Mouse (Mus musculus) lung, adult 18-20 months (tissue): ENCODE measurements around the gene Cfap43.

Experiments used
- DNase-seq, 2 experiments: peaks; one replicate each; pipeline ENCODE4 v3.0.0; 2022; ENCODE audit warnings: mixed read lengths in 2 of 2

Gene Cfap43

GRCm38 (mm10) chr19:47780972-47781371, 138.1 kb downstream of the Cfap43 start:
- no peak for DNase-seq

GRCm38 (mm10) chr19:47780145-47780544, 138.9 kb downstream of the Cfap43 start:
- DNase-seq, result no peak

GRCm38 (mm10) chr19:47777847-47778246, 141.2 kb downstream of the Cfap43 start:
- DNase-seq, result no peak

GRCm38 (mm10) chr19:47755625-47756024, 163.5 kb downstream of the Cfap43 start:
- DNase-seq, result peak; percentile 70 to 77

GRCm38 (mm10) chr19:47754931-47755330, 164.2 kb downstream of the Cfap43 start:
- no peak for DNase-seq

GRCm38 (mm10) chr19:47753921-47754320, 165.2 kb downstream of the Cfap43 start:
- DNase-seq, result peak in 1 of 2 experiments; percentile 12

GRCm38 (mm10) chr19:47752456-47752855, 166.6 kb downstream of the Cfap43 start:
- no peak for DNase-seq

GRCm38 (mm10) chr19:47750391-47750790, 168.7 kb downstream of the Cfap43 start:
- no peak for DNase-seq

- no peak for DNase-seq
Measured at GRCm38 (mm10) chr19:47748950-47749349, 170.1 kb downstream of the Cfap43 start.

GRCm38 (mm10) chr19:47747072-47747471, 172.0 kb downstream of the Cfap43 start:
- DNase-seq, result no peak

- peak; percentile 48 to 62 for DNase-seq
Measured at GRCm38 (mm10) chr19:47731931-47732330, 187.2 kb downstream of the Cfap43 start.

GRCm38 (mm10) chr19:47731071-47731881, 187.8 kb downstream of the Cfap43 start, which contains the start of gene Sfr1:
Gene Sfr1, plus strand, starts transcription at chr19:47731682.
- peak; percentile 99 for DNase-seq

GRCm38 (mm10) chr19:47730691-47731070, 188.4 kb downstream of the Cfap43 start:
- DNase-seq, result peak; percentile 76 to 80

GRCm38 (mm10) chr19:47725643-47726140, 193.4 kb downstream of the Cfap43 start:
- DNase-seq, result no peak

- no peak for DNase-seq
Measured at GRCm38 (mm10) chr19:47724903-47725302, 194.2 kb downstream of the Cfap43 start.

- DNase-seq, result no peak
Measured at GRCm38 (mm10) chr19:47722471-47722870, 196.6 kb downstream of the Cfap43 start.

- DNase-seq, result no peak
Measured at GRCm38 (mm10) chr19:47719147-47719546, 199.9 kb downstream of the Cfap43 start.

- no peak for DNase-seq
Measured at GRCm38 (mm10) chr19:47716144-47716543, 202.9 kb downstream of the Cfap43 start.

- no peak for DNase-seq
Measured at GRCm38 (mm10) chr19:47713457-47713856, 205.6 kb downstream of the Cfap43 start.

GRCm38 (mm10) chr19:47710376-47710775, 208.7 kb downstream of the Cfap43 start:
- no peak for DNase-seq

- DNase-seq, result no peak
Measured at GRCm38 (mm10) chr19:47705772-47706309, 213.2 kb downstream of the Cfap43 start.

GRCm38 (mm10) chr19:47705080-47705771, 213.9 kb downstream of the Cfap43 start:
- DNase-seq, result no peak

GRCm38 (mm10) chr19:47700509-47700908, 218.6 kb downstream of the Cfap43 start:
- DNase-seq, result no peak

- DNase-seq, result no peak
Measured at GRCm38 (mm10) chr19:47699743-47700142, 219.3 kb downstream of the Cfap43 start.
